Mouse (Mus musculus): Measurements from ENCODE around the gene Mgea5. TPM values are rescaled to one million over a fixed set of nuclear protein-coding genes. Genes with fewer than 3 reads are reported as not detected.

Gene Mgea5
- total RNA-seq, 4 experiments from 2014 or later: 32.7 to 43.3 (median 39.8) TPM

GRCm38 (mm10) chr19:45731658-45732057 is 52.0 kb downstream of the Mgea5 start:
- DNase-seq (ENCODE audit: low spot score in 2 of 2): no peak

- no peak for DNase-seq (ENCODE audit: low spot score in 2 of 2)
Measured at GRCm38 (mm10) chr19:45730042-45730441, 53.6 kb downstream of the Mgea5 start.

GRCm38 (mm10) chr19:45727231-45727630 is 56.4 kb downstream of the Mgea5 start:
- DNase-seq (ENCODE audit: low spot score in 2 of 2): no peak

GRCm38 (mm10) chr19:45725677-45726277 is 57.9 kb downstream of the Mgea5 start:
- DNase-seq (ENCODE audit: low spot score in 2 of 2): no peak

- no peak for DNase-seq (ENCODE audit: low spot score in 2 of 2)
Measured at GRCm38 (mm10) chr19:45722188-45722587, 61.4 kb downstream of the Mgea5 start.

GRCm38 (mm10) chr19:45718286-45718685 is 65.4 kb downstream of the Mgea5 start:
- no peak for DNase-seq (ENCODE audit: low spot score in 2 of 2)

GRCm38 (mm10) chr19:45717493-45718220 is 66.0 kb downstream of the Mgea5 start:
- no peak for DNase-seq (ENCODE audit: low spot score in 2 of 2)

- no peak for DNase-seq (ENCODE audit: low spot score in 2 of 2)
Measured at GRCm38 (mm10) chr19:45708704-45709103, 74.9 kb downstream of the Mgea5 start.

Other genes with a start within 250 kb of the Mgea5 start
- gene Poll, start 223.3 kb downstream of the Mgea5 start, total RNA-seq (2022): 10 to 100 TPM; 16.0 to 17.1 (median 16.4) TPM
- gene Gm17018, start 223.2 kb downstream of the Mgea5 start, total RNA-seq (2022): 10 to 100 TPM; 15.3 to 18.7 (median 16.5) TPM
- 10 to 100 TPM; 32.9 to 35.7 (median 33.6) TPM for gene Fbxw4, start 123.5 kb downstream of the Mgea5 start, total RNA-seq (2022)
- gene Fgf8, start 40.9 kb downstream of the Mgea5 start, total RNA-seq (2022): not detected
- 10 to 100 TPM; 10.8 to 14.0 (median 12.7) TPM for gene Npm3, start 34.2 kb downstream of the Mgea5 start, total RNA-seq (2022)
- under 1 TPM; 0.39 to 0.78 (median 0.58) TPM for gene Kcnip2, start 32.2 kb upstream of the Mgea5 start, total RNA-seq (2022)
- gene Armh3, start 214.7 kb upstream of the Mgea5 start, total RNA-seq (2022): 10 to 100 TPM; 11.2 to 12.5 (median 12.1) TPM
- 1 to 10 TPM; 3.4 to 5.1 (median 4.1) TPM for gene Hps6, start 219.7 kb upstream of the Mgea5 start, total RNA-seq (2022)

Measured in gastrocnemius, adult 8-10 months (tissue).